Mouse (Mus musculus): ENCODE data around the gene Slc35d3. TPM values are rescaled to one million over a fixed set of nuclear protein-coding genes. Genes with fewer than 3 reads are reported as not detected.

The Slc35d3 gene
- polyA plus RNA-seq, 1 experiment from 2014 or later = 1.0 TPM

GRCm38 (mm10) chr10:19820986-19821385, 30.3 kb downstream of the Slc35d3 start:
- Histone ChIP-seq H3K9ac (no peak overlapping the region), H3K27me3 (peaks cover 10% of the 10 kb centered on the region; the same call in 1 of the 2 replicates), H3K27ac (no peak overlapping the region), H3K4me1 (no peaks in the 10 kb centered on the region), H3K36me3 (no peaks in the 10 kb centered on the region), H3K4me2 (replicated peaks) (no peak overlapping the region), H3K4me3 (no peak overlapping the region), H3K9me3 (no peaks in the 10 kb centered on the region)
- 41% methylated on average over 3 of the region's 3 CpGs for WGBS
- no peak for ATAC-seq (ENCODE audit: low FRiP score, low read depth)

GRCm38 (mm10) chr10:19818723-19819355, 32.4 kb downstream of the Slc35d3 start:
- Histone ChIP-seq H3K4me3 (no peak overlapping the region), H3K4me1 (no peaks in the 10 kb centered on the region), H3K9me3 (no peaks in the 10 kb centered on the region), H3K27me3 (peaks cover 17% of the 10 kb centered on the region; the same call in 1 of the 2 replicates), H3K27ac (no peak overlapping the region), H3K4me2 (replicated peaks) (no peak overlapping the region), H3K9ac (no peak overlapping the region), H3K36me3 (no peaks in the 10 kb centered on the region)
- ATAC-seq (ENCODE audit: low FRiP score, low read depth) = no peak
- WGBS = 48% methylated on average over 16 of the region's 16 CpGs

GRCm38 (mm10) chr10:19815371-19815770, 35.9 kb downstream of the Slc35d3 start:
- 20% methylated on average over 8 of the region's 8 CpGs for WGBS
- Histone ChIP-seq H3K9me3 (no peaks in the 10 kb centered on the region), H3K4me2 (replicated peaks) (no peak overlapping the region), H3K9ac (no peak overlapping the region), H3K36me3 (no peaks in the 10 kb centered on the region), H3K4me1 (no peaks in the 10 kb centered on the region), H3K4me3 (no peak overlapping the region), H3K27ac (no peak overlapping the region), H3K27me3 (peaks cover 17% of the 10 kb centered on the region; the same call in 1 of the 2 replicates)
- no peak for ATAC-seq (ENCODE audit: low FRiP score, low read depth)

- no peak for ATAC-seq (ENCODE audit: low FRiP score, low read depth)
- no peak overlapping the region for H3K4me3 ChIP-seq
- 55% methylated on average over 9 of the region's 9 CpGs for WGBS
Observed at GRCm38 (mm10) chr10:19811436-19812172, 39.7 kb downstream of the Slc35d3 start.

GRCm38 (mm10) chr10:19804763-19805162, 46.5 kb downstream of the Slc35d3 start:
- 85% methylated on average over 7 of the region's 7 CpGs for WGBS
- Histone ChIP-seq H3K36me3 (no peaks in the 10 kb centered on the region), H3K4me2 (replicated peaks) (no peak overlapping the region), H3K4me3 (no peak overlapping the region), H3K9me3 (no peaks in the 10 kb centered on the region), H3K27me3 (no peaks in the 10 kb centered on the region), H3K27ac (no peak overlapping the region), H3K9ac (no peak overlapping the region), H3K4me1 (no peaks in the 10 kb centered on the region)
- no peak for ATAC-seq (ENCODE audit: low FRiP score, low read depth)

More at GRCm38 (mm10) chr10:19811436-19812172, 39.7 kb downstream of the Slc35d3 start:
- H3K36me3 ChIP-seq = no peaks in the 10 kb centered on the region
- H3K9ac ChIP-seq = no peak overlapping the region
- H3K27ac ChIP-seq = no peak overlapping the region
- peaks cover 7% of the 10 kb centered on the region; the same call in 1 of the 2 replicates for H3K27me3 ChIP-seq
- no peaks in the 10 kb centered on the region for H3K4me1 ChIP-seq
- H3K9me3 ChIP-seq = no peaks in the 10 kb centered on the region
- H3K4me2 ChIP-seq (replicated peaks) = no peak overlapping the region

- H3K27ac ChIP-seq = no peak overlapping the region
- H3K4me1 ChIP-seq = no peaks in the 10 kb centered on the region
- no peaks in the 10 kb centered on the region for H3K27me3 ChIP-seq
- ATAC-seq (ENCODE audit: low FRiP score, low read depth) = no peak
- WGBS = 92% methylated on average over 7 of the region's 7 CpGs
- H3K4me2 ChIP-seq (replicated peaks) = no peak overlapping the region
- no peaks in the 10 kb centered on the region for H3K36me3 ChIP-seq
- peaks cover 3% of the 10 kb centered on the region; the same call in 1 of the 2 replicates for H3K9me3 ChIP-seq
- H3K4me3 ChIP-seq = no peak overlapping the region
- H3K9ac ChIP-seq = no peak overlapping the region
Observed at GRCm38 (mm10) chr10:19802958-19803357, 48.3 kb downstream of the Slc35d3 start.

Other genes starting within 250 kb of the Slc35d3 start
- gene Il22ra2, start 229.5 kb downstream of the Slc35d3 start, polyA plus RNA-seq (2015; fragmentation: Nextera tagmentation; extraction: Ambion mirVana) = not detected in 2 replicates
- gene Il20ra, start 138.9 kb downstream of the Slc35d3 start, polyA plus RNA-seq (2015; fragmentation: Nextera tagmentation; extraction: Ambion mirVana) = 0.69 and 0.73 TPM in 2 replicates
- 20.9 and 21.7 TPM in 2 replicates for gene Pex7, start 56.2 kb upstream of the Slc35d3 start, polyA plus RNA-seq (2015; fragmentation: Nextera tagmentation; extraction: Ambion mirVana)
- gene Map3k5, start 83.0 kb upstream of the Slc35d3 start, polyA plus RNA-seq (2015; fragmentation: Nextera tagmentation; extraction: Ambion mirVana) = 1.2 and 2.1 TPM in 2 replicates

Measured in limb, embryonic 13.5 days (tissue).